Mouse (Mus musculus): Measurements from ENCODE around the gene Rhof.

Gene Rhof

GRCm38 (mm10) chr5:123132308-123133071 is at the start of gene Rhof:
Gene Rhof, minus strand, starts transcription at chr5:123132692.
- DNase-seq = peak; percentile 84

DNA sequence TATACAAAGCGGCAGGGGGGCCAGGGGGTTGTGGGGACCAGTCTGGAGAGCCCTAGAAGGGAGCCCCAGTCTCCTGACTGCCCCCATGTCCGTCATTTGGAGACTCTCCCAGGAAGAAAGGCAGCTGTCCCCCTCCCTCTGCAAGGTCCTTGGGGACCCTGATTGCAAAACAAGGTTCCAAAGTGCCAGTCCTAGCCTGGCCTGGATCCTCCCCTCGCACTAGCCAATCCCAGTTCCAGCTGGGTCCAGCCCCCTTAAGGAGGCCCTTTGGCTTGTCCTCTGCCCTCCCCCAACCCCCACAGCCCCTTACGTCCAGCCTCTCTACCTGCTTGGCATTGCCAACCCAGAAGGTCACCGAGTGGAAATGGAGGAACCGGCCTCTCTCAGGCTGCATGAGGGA is 49.0 kb upstream of the Rhof start:
- DNase-seq = peak; percentile 89

GRCm38 (mm10) chr5:123180390-123180789 is 47.9 kb upstream of the Rhof start:
- DNase-seq = peak; percentile 46

DNA sequence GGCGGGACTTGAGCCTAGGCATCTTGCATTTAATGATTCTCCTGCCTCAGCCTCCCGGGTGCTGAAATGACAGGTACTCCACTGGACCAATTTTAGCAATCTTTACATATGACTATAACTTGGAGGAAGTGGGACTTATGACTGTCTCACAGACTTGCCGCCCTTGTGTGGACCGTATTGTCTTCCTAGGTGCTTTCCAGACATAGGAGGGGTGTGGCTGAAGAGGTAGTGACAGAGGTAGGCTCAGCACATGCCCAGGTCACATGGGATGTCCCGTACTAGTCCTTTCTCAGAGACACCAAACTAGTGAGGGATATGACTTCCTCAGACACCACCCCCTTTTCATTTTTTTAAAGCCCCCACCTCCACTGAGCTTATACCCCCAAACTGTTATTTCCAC is 46.3 kb upstream of the Rhof start:
- no peak for DNase-seq

DNA sequence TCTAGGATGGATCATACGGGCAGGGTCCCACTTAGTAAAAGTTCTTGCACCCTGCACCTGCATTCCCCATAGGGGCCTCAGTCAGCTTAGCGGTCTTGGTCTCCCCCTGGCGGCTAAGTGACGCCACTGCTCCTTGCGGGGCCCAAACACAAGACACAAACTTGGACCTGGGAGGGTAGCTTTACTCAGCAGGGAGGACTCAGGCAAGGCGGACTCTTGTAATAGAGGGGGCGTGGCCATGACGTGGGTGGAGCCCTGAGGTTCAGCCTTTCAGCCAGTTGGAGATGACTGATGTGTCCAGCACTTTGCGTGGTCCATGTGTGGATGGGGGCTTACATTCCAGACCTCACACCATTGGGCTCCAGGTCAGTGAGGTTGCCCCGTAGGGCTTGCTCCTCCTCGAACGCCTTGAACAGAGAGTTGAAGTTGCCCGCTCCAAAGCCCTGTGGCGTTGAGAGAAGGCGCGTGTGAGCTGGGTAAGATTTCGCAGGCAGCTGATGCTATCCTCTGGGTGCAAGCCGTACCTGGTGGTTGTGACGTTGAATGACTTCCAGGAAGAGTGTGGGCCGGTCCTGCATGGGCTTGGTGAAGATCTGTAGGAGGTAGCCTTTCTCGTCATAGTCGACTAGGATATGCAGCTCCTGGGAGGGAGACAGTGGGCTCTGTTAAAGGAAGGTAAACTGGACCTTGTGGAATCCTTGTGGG is 39.3 kb upstream of the Rhof start:
- DNase-seq = peak; percentile 94

DNA sequence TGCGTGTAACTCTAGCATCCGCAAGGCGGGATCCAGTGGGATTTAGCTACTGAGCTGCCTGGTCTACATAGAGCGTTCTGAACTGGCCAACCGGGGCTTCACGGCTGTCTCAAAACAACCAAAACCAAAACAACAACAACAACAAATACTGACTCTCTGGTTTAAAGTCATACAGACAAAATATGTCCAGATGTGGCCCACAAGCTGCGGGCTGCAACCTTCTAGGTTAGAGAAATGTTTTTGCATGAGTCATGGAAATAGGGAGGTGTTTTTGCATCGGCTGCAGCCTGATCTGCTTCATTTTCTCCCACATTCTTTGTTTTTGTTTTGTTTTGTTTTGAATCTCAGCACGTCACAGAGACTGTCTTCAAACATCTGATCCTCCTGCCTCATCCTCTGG is 37.9 kb upstream of the Rhof start:
- DNase-seq = no peak

- no peak for DNase-seq
Observed at GRCm38 (mm10) chr5:123169284-123169683, 36.8 kb upstream of the Rhof start, which contains the start of gene Psmd9. Gene Psmd9, plus strand, starts transcription at chr5:123169413.

GRCm38 (mm10) chr5:123167591-123167990 is 35.1 kb upstream of the Rhof start:
- no peak for DNase-seq

DNA sequence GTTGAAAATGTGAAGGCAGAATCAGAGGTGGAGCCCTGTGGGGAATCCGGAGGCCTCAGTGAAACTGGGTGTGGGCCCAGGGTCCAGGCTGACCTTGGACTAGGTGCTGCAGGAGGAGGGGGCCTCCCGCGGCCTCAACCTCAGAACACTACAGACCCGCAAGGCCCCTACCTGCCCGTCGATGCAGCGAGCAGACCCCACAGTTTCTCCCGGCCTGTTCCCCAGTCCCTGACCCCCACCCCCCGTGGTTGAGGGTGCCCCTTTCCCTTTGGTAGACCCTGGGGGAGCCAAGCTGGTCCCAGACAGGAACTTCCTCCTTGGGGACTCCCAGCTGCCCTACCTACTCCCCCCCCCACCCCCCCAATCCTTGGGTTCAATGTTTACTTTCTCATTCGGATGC is 33.9 kb upstream of the Rhof start:
- DNase-seq = no peak

GRCm38 (mm10) chr5:123162942-123163341 is 30.4 kb upstream of the Rhof start:
- no peak for DNase-seq

DNA sequence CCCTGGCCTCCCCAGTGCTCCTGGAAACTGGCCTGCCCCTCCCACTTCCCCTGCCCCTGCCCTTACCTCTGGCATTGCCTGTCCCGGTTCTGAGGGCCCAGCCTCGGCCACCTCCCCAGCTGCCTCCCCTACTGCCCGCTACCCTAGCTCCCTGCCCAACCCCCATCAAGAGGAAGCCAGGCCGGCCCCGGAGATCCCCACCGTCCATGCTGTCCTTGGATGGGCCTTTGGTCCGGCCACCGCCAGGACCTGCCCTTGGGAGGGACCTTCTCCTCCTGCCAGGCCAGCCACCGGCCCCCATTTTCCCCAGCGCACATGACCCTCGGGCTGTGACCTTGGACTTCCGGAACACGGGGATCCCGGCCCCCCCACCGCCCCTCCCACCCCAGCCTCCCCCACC is 27.8 kb upstream of the Rhof start:
- no peak for DNase-seq

GRCm38 (mm10) chr5:123159866-123160265 is 27.4 kb upstream of the Rhof start:
- DNase-seq = no peak

DNA sequence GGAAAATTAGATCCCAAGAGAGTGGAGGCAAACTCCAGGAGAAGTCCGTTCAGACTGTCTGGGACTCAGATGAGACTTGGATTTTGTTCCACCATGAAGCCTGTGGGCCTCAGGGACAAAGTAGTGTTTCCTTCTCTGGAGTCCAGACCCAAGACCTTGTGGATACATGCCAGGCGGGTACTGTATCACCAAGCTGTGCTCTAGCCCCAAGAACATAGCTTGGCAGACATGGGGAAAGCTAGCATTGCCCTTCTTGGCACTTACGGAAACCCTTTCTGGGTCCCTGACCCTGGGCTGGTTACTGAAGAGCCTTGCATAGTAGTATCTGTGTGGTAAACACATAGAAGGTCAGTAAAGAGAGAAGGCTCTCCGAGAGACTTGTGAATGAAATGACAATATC is 27.0 kb upstream of the Rhof start:
- DNase-seq = no peak

- DNase-seq = no peak
Observed at GRCm38 (mm10) chr5:123157972-123158371, 25.5 kb upstream of the Rhof start.

- peak; percentile 58 for DNase-seq
Observed at GRCm38 (mm10) chr5:123156763-123157162, 24.3 kb upstream of the Rhof start.

- DNase-seq = peak; percentile 85
Observed at GRCm38 (mm10) chr5:123155425-123155824, 22.9 kb upstream of the Rhof start.

- no peak for DNase-seq
Observed at GRCm38 (mm10) chr5:123152901-123153300, 20.4 kb upstream of the Rhof start.

GRCm38 (mm10) chr5:123151707-123152362 is 19.3 kb upstream of the Rhof start:
- DNase-seq = no peak

DNA sequence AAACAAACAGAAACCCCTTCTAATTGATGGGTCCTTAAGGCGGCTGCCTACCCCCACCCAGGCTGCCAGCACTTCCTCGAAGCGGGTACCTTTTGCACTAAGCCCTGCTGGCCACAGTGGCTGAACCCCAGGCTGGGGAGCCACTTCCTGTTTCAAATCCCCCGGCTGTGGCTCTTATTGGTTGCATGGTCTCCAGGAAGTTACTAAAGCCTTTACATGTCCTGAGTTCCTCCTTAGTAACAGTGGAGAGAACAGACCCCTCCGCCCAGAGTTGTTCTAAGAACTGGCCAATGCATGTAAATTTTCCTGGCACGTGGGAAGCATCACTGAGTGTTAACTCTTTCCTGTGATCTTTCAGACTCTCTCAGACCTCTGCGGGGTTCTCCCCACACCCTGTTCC is 18.6 kb upstream of the Rhof start:
- no peak for DNase-seq

- DNase-seq = no peak
Observed at GRCm38 (mm10) chr5:123150641-123151040, 18.1 kb upstream of the Rhof start.

GRCm38 (mm10) chr5:123149451-123150400 is 17.2 kb upstream of the Rhof start:
- DNase-seq = peak; percentile 94

DNA sequence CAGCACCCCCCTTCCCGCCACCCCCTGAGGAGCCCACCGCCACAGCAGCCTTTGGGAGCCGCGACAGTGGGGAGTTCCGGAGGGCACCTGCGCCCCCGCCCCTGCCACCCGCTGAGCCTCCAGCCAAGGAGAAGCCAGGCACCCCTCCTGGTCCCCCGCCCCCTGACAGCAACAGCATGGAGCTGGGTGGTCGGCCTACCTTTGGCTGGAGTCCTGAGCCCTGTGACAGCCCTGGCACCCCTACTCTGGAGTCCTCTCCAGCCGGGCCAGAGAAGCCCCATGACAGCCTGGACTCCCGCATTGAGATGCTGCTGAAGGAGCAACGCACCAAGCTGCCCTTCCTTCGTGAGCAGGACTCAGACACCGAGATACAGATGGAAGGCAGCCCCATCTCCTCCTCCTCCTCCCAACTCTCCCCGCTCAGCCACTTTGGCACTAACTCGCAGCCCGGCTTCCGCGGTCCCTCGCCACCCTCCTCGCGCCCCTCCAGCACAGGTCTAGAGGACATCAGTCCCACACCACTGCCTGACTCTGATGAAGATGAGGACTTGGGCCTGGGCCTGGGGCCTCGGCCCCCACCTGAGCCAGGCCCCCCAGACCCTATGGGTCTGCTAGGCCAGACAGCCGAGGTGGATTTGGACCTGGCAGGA is 15.7 kb upstream of the Rhof start:
- DNase-seq = no peak
